1 mouse cellular context compared by ENCODE assay signal in the genomic region with DNA sequence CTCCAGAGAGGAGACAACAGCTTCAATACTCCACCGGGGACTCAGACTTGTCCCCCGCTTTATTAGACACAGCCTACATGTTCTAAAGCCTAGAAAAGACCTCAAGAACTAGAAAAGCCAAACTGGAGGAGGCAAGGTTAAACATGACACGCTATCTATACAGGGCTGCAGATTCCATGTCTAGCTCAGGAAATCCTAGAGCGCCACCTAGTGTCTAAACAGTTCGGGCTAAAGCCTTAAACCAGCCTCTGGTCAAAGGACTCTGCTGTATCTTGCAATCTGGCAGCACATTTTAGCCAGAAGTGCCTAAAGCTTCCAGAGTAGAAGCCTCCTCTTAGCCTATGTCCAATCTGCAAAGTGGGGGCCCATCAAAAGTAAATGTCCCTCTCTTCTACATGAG.
TF ChIP-seq lines count a peak whose summit lies in the region.

No protein-coding gene starts in this region.

TF ChIP-seq in CH12.LX, 34 proteins besides CTCF, POLR2A, EP300 and RAD21:
- peak; percentile 87 for TF ChIP-seq SMC3 (IDR thresholded peaks at IDR 0.05; ENCODE audit: low read depth, low read length)
- no peak for TF ChIP-seq ZMIZ1 (IDR thresholded peaks at IDR 0.05; ENCODE audit: low read depth, low read length)
- TF ChIP-seq ZC3H11A (IDR thresholded peaks at IDR 0.05; ENCODE audit: low read depth, low read length) = peak; percentile 47; the same call in 1 of the 2 replicates
- TF ChIP-seq MAZ (IDR thresholded peaks at IDR 0.05; ENCODE audit: low read depth, low read length) = no peak
